Mouse (Mus musculus) embryonic facial prominence, embryonic 15.5 days (tissue): ENCODE results near the gene Arl16. TPM values are rescaled to one million over a fixed set of nuclear protein-coding genes. Genes with fewer than 3 reads are reported as not detected.

ENCODE experiments used
- polyA plus RNA-seq: library from polyadenylated mRNA; unstranded; fragments of >200 nt; fragmentation: Nextera tagmentation; extraction: Ambion mirVana; gene quantifications from 2 replicates; pipeline ENCODE4 v1.2.1, GENCODE M21; 2015

Gene Arl16
- polyA plus RNA-seq, 1 experiment from 2014 or later: 57.1 TPM

Other genes with a start within 250 kb of the Arl16 start
- gene Bahcc1, start 234.7 kb downstream of the Arl16 start, polyA plus RNA-seq: 7.9 and 9.3 TPM in 2 replicates
- 2,143 and 2,279 TPM in 2 replicates for gene Actg1, start 119.1 kb downstream of the Arl16 start, polyA plus RNA-seq
- gene Fscn2, start 106.1 kb downstream of the Arl16 start, polyA plus RNA-seq: 0.98 and 1.1 TPM in 2 replicates
- gene Faap100, start 88.8 kb downstream of the Arl16 start, polyA plus RNA-seq: 35.8 and 39.8 TPM in 2 replicates
- gene Nploc4, start 29.9 kb downstream of the Arl16 start, polyA plus RNA-seq: 34.1 and 36.3 TPM in 2 replicates
- gene Tspan10, start 25.0 kb downstream of the Arl16 start, polyA plus RNA-seq: 1.9 and 2.1 TPM in 2 replicates
- gene Pde6g, start 14.1 kb downstream of the Arl16 start, polyA plus RNA-seq: 0.26 and 0.31 TPM in 2 replicates
- 14.0 and 15.5 TPM in 2 replicates for gene Oxld1, start 9.5 kb downstream of the Arl16 start, polyA plus RNA-seq
- gene Ccdc137, start 9.5 kb downstream of the Arl16 start, polyA plus RNA-seq: 32.4 and 38.5 TPM in 2 replicates
- 118 and 126 TPM in 2 replicates for gene Mrpl12, start 17.0 kb upstream of the Arl16 start, polyA plus RNA-seq
- 47.3 and 53.6 TPM in 2 replicates for gene Slc25a10, start 24.2 kb upstream of the Arl16 start, polyA plus RNA-seq
- gene Gcgr, start 63.1 kb upstream of the Arl16 start, polyA plus RNA-seq: 0.60 TPM in 2 replicates
- 235 and 237 TPM in 2 replicates for gene Mcrip1, start 82.1 kb upstream of the Arl16 start, polyA plus RNA-seq
- 1.8 and 2.3 TPM in 2 replicates for gene Ppp1r27, start 83.5 kb upstream of the Arl16 start, polyA plus RNA-seq
- 831 and 838 TPM in 2 replicates for gene P4hb, start 105.6 kb upstream of the Arl16 start, polyA plus RNA-seq
- gene Arhgdia, start 114.0 kb upstream of the Arl16 start, polyA plus RNA-seq: 593 and 594 TPM in 2 replicates
- gene Alyref, start 130.8 kb upstream of the Arl16 start, polyA plus RNA-seq: 420 and 426 TPM in 2 replicates
- 219 and 224 TPM in 2 replicates for gene Anapc11, start 130.8 kb upstream of the Arl16 start, polyA plus RNA-seq
- gene Npb, start 140.9 kb upstream of the Arl16 start, polyA plus RNA-seq: 1.8 and 1.9 TPM in 2 replicates
- 141 TPM in 2 replicates for gene Pcyt2, start 150.3 kb upstream of the Arl16 start, polyA plus RNA-seq
- gene Sirt7, start 157.6 kb upstream of the Arl16 start, polyA plus RNA-seq: 34.7 and 35.0 TPM in 2 replicates
- gene Mafg, start 166.0 kb upstream of the Arl16 start, polyA plus RNA-seq: 36.4 and 38.7 TPM in 2 replicates
- 53.8 and 54.5 TPM in 2 replicates for gene Pycr1, start 176.2 kb upstream of the Arl16 start, polyA plus RNA-seq
- 1.0 and 1.6 TPM in 2 replicates for gene Myadml2, start 180.6 kb upstream of the Arl16 start, polyA plus RNA-seq
- gene Notum, start 193.6 kb upstream of the Arl16 start, polyA plus RNA-seq: 6.2 and 7.4 TPM in 2 replicates
- 114 and 120 TPM in 2 replicates for gene Aspscr1, start 205.4 kb upstream of the Arl16 start, polyA plus RNA-seq
- gene Cenpx, start 246.1 kb upstream of the Arl16 start, polyA plus RNA-seq: 145 and 157 TPM in 2 replicates
- gene Lrrc45, start 246.3 kb upstream of the Arl16 start, polyA plus RNA-seq: 69.7 and 82.2 TPM in 2 replicates